Mouse (Mus musculus): Measurements from ENCODE around the gene Tmem177. TPM values are rescaled to one million over a fixed set of nuclear protein-coding genes. Genes with fewer than 3 reads are reported as not detected.

The Tmem177 gene
- polyA plus RNA-seq, 1 experiment from 2014 or later, result 6.8 TPM

Other genes starting within 250 kb of the Tmem177 start
- 4.2 and 5.6 TPM in 2 replicates for gene Ptpn4, start 75.6 kb downstream of the Tmem177 start, polyA plus RNA-seq (2015; fragmentation: Nextera tagmentation; extraction: Ambion mirVana)
- 0.08 TPM in 1 of 2 replicates, not detected in the other for gene Cfap221, start 84.0 kb upstream of the Tmem177 start, polyA plus RNA-seq (2015; fragmentation: Nextera tagmentation; extraction: Ambion mirVana)
- gene Sctr, start 93.7 kb upstream of the Tmem177 start, polyA plus RNA-seq (2015; fragmentation: Nextera tagmentation; extraction: Ambion mirVana), result 0.27 TPM in 1 of 2 replicates, not detected in the other
- gene Tmem37, start 160.9 kb upstream of the Tmem177 start, polyA plus RNA-seq (2015; fragmentation: Nextera tagmentation; extraction: Ambion mirVana), result 7.3 and 10.7 TPM in 2 replicates
- gene Dbi, start 207.9 kb upstream of the Tmem177 start, polyA plus RNA-seq (2015; fragmentation: Nextera tagmentation; extraction: Ambion mirVana), result 623 and 771 TPM in 2 replicates
- 8.2 and 13.6 TPM in 2 replicates for gene 3110009E18Rik, start 208.0 kb upstream of the Tmem177 start, polyA plus RNA-seq (2015; fragmentation: Nextera tagmentation; extraction: Ambion mirVana)

All from heart, embryonic 15.5 days (tissue).